Mouse (Mus musculus): ENCODE data around the gene Rfx1. TPM values are rescaled to one million over a fixed set of nuclear protein-coding genes. Genes with fewer than 3 reads are reported as not detected.

Rfx1 gene
- polyA plus RNA-seq, 1 experiment from 2014 or later = 6.8 TPM

DNA sequence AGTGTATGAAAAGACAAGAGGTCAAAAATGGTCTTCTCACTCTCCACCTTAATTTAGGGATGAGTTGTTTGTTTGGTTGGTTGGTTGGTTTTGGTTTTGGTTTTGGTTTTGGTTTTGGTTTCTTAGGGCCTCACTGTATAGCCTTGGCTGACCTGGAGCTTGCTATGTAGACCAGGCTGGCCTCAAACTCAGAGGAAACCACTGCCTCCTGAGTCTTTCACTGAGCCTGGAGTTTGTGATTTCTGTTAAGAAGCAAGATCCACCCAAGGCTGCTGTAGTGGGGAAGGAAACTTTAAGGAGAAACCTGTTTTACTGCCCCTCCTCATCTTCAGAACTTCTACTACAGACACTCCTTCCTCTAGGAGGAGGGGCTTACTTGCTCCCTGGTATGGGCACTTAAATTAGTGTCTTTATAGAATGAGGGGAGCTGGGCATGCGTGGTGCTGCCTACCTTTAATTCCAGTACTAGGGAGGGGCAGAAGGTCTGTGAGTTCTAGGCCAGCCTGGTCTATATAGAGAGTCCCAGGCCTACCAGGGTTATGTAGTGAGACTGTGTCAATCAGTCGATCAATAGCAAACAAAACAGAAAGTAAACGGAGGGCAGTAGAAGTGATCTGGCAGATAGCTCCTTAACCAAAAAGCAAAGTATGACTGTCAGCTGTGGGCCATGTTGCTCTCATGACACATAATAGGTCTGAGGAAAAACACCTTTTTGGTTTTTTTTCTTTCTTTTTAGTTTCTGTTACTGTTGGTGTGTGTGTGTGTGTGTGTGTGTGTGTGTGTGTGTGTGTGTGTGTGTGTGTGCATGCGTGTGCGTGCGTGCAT, 39.8 kb downstream of the Rfx1 start:
- Histone ChIP-seq H3K9me3 (replicated peaks; ENCODE audit: control insufficient read depth, low read length) (no peaks in the 10 kb centered on the region), H3K27me3 (replicated peaks; ENCODE audit: control insufficient read depth, insufficient read depth, low read length) (no peaks in the 10 kb centered on the region), H3K4me1 (ENCODE audit: control insufficient read depth, insufficient read depth, low read length) (peaks cover 14% of the 10 kb centered on the region), H3K4me3 (ENCODE audit: low read depth, low read length) (no peak overlapping the region), H3K36me3 (ENCODE audit: control insufficient read depth, insufficient read depth, low read length) (peaks cover 14% of the 10 kb centered on the region), H3K9ac (ENCODE audit: low read length) (no peak overlapping the region), H3K4me2 (ENCODE audit: low read length) (no peak overlapping the region), H3K27ac (ENCODE audit: low read depth, low read length) (no peak overlapping the region)
- no peak for ATAC-seq
- no peak for DNase-seq (ENCODE audit: low spot score)
- WGBS = 96% methylated on average over 6 of the region's 6 CpGs

DNA sequence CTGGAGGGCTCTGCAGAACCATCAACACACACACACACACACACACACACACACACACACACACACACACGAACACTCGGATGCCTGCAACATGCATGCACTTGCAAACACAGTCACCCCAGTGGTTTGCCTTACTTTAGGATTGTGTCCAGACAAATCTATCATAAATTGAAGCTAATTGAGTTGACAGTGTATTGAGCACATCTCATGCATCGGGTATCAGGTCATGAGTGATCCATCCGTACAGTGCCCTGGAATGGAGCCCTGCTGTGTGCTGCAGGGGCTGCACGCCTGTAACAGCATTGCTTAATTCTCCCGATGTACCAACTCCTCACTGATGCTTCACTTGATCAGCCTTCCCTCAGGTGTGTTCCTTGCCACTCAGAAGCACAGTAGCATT, 49.0 kb downstream of the Rfx1 start:
- 81% methylated on average over 6 of the region's 6 CpGs for WGBS
- no peak for DNase-seq (ENCODE audit: low spot score)

DNA sequence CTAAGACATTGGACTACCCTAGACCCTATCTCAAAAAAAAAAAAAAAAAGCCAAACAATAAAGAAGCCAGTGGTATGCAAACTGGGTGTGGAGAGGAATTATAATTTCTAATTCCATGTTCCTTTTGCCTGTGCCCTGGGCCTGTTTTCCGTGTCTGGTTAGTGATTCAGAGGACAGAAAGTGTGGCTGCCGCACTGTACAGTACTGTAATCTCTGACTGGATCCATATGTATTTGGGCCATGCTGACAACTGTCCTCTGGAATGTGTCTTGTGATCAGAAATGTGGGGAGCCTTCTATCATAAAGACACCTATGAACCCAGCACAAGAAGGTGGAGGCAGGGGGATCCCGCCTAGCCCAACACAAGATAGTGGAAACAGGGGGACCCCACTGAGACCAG, 55.5 kb downstream of the Rfx1 start:
- Histone ChIP-seq H3K9me3 (replicated peaks; ENCODE audit: control insufficient read depth, low read length) (no peaks in the 10 kb centered on the region), H3K9ac (ENCODE audit: low read length) (no peak overlapping the region), H3K4me3 (ENCODE audit: low read depth, low read length) (no peak overlapping the region), H3K4me1 (ENCODE audit: control insufficient read depth, insufficient read depth, low read length) (no peaks in the 10 kb centered on the region), H3K27me3 (replicated peaks; ENCODE audit: control insufficient read depth, insufficient read depth, low read length) (no peaks in the 10 kb centered on the region), H3K27ac (ENCODE audit: low read depth, low read length) (no peak overlapping the region), H3K4me2 (ENCODE audit: low read length) (no peak overlapping the region), H3K36me3 (ENCODE audit: control insufficient read depth, insufficient read depth, low read length) (no peaks in the 10 kb centered on the region)
- DNase-seq (ENCODE audit: low spot score) (no peak), ATAC-seq (no peak)
- 86% methylated on average over 3 of the region's 3 CpGs for WGBS

More for the DNA sequence above, 49.0 kb downstream of the Rfx1 start:
- H3K9ac ChIP-seq (ENCODE audit: low read length) = no peak overlapping the region
- H3K36me3 ChIP-seq (ENCODE audit: control insufficient read depth, insufficient read depth, low read length) = no peaks in the 10 kb centered on the region
- no peaks in the 10 kb centered on the region for H3K27me3 ChIP-seq (replicated peaks; ENCODE audit: control insufficient read depth, insufficient read depth, low read length)
- no peak overlapping the region for H3K4me2 ChIP-seq (ENCODE audit: low read length)
- ATAC-seq = no peak
- H3K9me3 ChIP-seq (replicated peaks; ENCODE audit: control insufficient read depth, low read length) = no peaks in the 10 kb centered on the region
- no peak overlapping the region for H3K27ac ChIP-seq (ENCODE audit: low read depth, low read length)
- no peaks in the 10 kb centered on the region for H3K4me1 ChIP-seq (ENCODE audit: control insufficient read depth, insufficient read depth, low read length)
- no peak overlapping the region for H3K4me3 ChIP-seq (ENCODE audit: low read depth, low read length)

GRCm38 (mm10) chr8:84125656-84126055, 59.0 kb downstream of the Rfx1 start, which contains the start of gene Podnl1:
Gene Podnl1 (plus strand): TSS chr8:84125989.
- Histone ChIP-seq H3K27me3 (replicated peaks; ENCODE audit: control insufficient read depth, insufficient read depth, low read length) (no peaks in the 10 kb centered on the region), H3K36me3 (ENCODE audit: control insufficient read depth, insufficient read depth, low read length) (no peaks in the 10 kb centered on the region), H3K4me2 (ENCODE audit: low read length) (no peak within 1 kb of the TSS), H3K4me3 (ENCODE audit: low read depth, low read length) (no peak within 1 kb of the TSS), H3K9ac (ENCODE audit: low read length) (no peak within 1 kb of the TSS), H3K27ac (ENCODE audit: low read depth, low read length) (no peak within 1 kb of the TSS), H3K9me3 (replicated peaks; ENCODE audit: control insufficient read depth, low read length) (no peaks in the 10 kb centered on the region), H3K4me1 (ENCODE audit: control insufficient read depth, insufficient read depth, low read length) (no peaks in the 10 kb centered on the region)
- DNase-seq (ENCODE audit: low spot score) (no peak), ATAC-seq (no peak)
- WGBS = 72% methylated on average over 8 of the region's 9 CpGs

DNA sequence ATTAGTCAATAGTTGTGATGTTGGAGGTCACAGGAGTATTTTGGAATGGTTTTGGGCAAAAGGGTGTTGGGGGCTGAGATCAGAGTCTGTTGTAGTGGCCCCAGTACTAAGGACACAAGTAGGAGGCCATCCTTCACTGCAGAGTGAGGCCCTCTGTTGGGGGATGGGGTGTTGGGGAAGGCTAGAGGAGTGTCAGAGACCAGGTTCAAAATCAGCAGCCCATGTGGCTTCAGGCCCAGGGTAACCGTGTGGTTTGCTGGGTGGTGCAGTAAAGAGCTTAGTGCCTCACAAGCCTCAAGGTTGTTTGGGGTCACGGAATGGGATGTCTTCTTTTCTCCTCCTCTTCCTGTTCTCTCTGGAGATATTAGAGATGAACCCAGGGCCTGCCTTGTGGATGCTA, 60.1 kb downstream of the Rfx1 start:
- no peaks in the 10 kb centered on the region for H3K27me3 ChIP-seq (replicated peaks; ENCODE audit: control insufficient read depth, insufficient read depth, low read length)
- H3K27ac ChIP-seq (ENCODE audit: low read depth, low read length) = no peak overlapping the region
- H3K4me2 ChIP-seq (ENCODE audit: low read length) = no peak overlapping the region
- H3K4me3 ChIP-seq (ENCODE audit: low read depth, low read length) = no peak overlapping the region
- 0 out of 2 replicates have a peak, but pooled peaks cover 4% of the 10 kb centered on the region for H3K36me3 ChIP-seq (ENCODE audit: control insufficient read depth, insufficient read depth, low read length)
- H3K4me1 ChIP-seq (ENCODE audit: control insufficient read depth, insufficient read depth, low read length) = no peaks in the 10 kb centered on the region
- H3K9ac ChIP-seq (ENCODE audit: low read length) = no peak overlapping the region
- 83% methylated on average over 2 of the region's 2 CpGs for WGBS
- DNase-seq (ENCODE audit: low spot score) (no peak), ATAC-seq (no peak)
- H3K9me3 ChIP-seq (replicated peaks; ENCODE audit: control insufficient read depth, low read length) = no peaks in the 10 kb centered on the region

DNA sequence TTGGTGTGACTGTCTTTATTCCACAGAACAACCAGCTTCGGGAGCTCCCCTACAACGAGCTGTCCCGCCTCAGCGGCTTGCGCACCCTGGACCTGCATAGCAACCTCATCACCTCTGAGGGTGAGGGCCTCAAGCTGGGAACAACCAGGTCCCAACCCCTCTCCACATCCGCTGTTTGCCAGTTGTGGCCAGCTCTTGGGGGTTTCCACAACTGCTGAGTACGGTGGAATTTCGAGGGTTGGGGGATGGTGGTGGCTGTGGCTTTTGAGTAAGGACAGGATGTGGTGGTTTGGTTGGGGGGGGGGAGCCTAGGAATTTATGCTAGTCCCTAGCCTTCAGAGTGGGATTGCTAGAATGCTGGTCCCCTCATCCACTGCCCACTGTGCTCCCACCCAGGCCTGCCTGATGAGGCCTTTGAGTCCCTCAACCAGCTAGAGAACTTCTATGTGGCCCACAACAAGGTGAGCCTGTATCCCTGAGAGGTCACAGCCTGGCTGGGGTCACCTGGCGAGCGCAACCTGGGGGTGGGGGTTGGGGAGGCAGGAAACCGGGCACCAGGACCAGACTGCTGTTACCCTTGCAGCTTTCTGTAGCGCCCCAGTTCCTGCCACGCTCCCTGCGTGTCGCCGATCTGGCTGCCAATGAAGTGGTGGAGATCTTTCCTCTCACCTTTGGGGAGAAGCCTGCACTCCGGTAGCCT, 60.7 kb downstream of the Rfx1 start:
- WGBS = 76% methylated on average over 17 of the region's 17 CpGs
- Histone ChIP-seq H3K9ac (ENCODE audit: low read length) (no peak overlapping the region), H3K27ac (ENCODE audit: low read depth, low read length) (no peak overlapping the region), H3K27me3 (replicated peaks; ENCODE audit: control insufficient read depth, insufficient read depth, low read length) (no peaks in the 10 kb centered on the region), H3K9me3 (replicated peaks; ENCODE audit: control insufficient read depth, low read length) (no peaks in the 10 kb centered on the region), H3K4me2 (ENCODE audit: low read length) (no peak overlapping the region), H3K36me3 (ENCODE audit: control insufficient read depth, insufficient read depth, low read length) (peaks cover 9% of the 10 kb centered on the region; the same call in 1 of the 2 replicates), H3K4me1 (ENCODE audit: control insufficient read depth, insufficient read depth, low read length) (no peaks in the 10 kb centered on the region), H3K4me3 (ENCODE audit: low read depth, low read length) (no peak overlapping the region)
- DNase-seq (ENCODE audit: low spot score) (no peak), ATAC-seq (no peak)

DNA sequence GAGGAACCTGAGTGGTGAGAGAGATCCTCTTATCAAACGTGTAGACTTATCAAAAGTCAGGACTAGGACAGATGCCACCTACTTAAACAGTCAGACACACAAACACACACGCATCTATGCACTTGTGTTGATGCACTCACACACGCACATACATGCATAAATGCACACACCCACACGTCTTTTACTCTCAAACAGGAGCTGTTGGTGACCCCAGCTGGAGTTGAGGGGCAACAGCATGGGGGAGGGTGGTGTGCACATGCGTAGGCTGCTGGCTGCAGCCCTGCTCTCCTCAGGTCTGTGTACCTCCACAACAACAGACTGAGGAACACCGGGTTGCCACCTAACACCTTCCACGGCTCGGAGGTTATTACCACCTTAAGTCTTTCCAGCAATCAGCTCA, 61.6 kb downstream of the Rfx1 start:
- H3K4me2 ChIP-seq (ENCODE audit: low read length) = no peak overlapping the region
- 71% methylated on average over 8 of the region's 8 CpGs for WGBS
- no peaks in the 10 kb centered on the region for H3K27me3 ChIP-seq (replicated peaks; ENCODE audit: control insufficient read depth, insufficient read depth, low read length)
- H3K4me3 ChIP-seq (ENCODE audit: low read depth, low read length) = no peak overlapping the region
- peaks cover 19% of the 10 kb centered on the region for H3K36me3 ChIP-seq (ENCODE audit: control insufficient read depth, insufficient read depth, low read length)
- no peak for DNase-seq (ENCODE audit: low spot score)
- no peak overlapping the region for H3K27ac ChIP-seq (ENCODE audit: low read depth, low read length)
- ATAC-seq = no peak; the same call in 1 of the 2 replicates
- no peaks in the 10 kb centered on the region for H3K9me3 ChIP-seq (replicated peaks; ENCODE audit: control insufficient read depth, low read length)
- no peaks in the 10 kb centered on the region for H3K4me1 ChIP-seq (ENCODE audit: control insufficient read depth, insufficient read depth, low read length)
- H3K9ac ChIP-seq (ENCODE audit: low read length) = no peak overlapping the region

DNA sequence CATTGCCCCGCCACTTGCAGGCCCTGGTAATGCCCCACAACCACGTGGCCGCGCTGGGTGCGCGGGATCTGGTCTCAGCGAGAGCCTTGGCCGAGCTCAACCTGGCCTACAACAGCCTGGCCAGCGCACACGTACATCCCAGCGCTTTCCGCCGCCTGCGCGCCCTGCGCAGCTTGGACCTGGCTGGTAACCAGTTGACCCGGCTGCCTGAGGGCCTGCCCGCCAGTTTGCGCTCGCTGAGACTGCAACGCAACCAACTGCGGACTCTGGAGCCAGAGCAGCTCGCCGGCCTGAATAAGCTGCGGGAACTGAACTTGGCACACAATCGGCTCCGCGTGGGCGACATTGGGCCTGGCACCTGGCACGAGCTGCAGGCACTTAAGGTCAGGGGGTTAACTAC, 64.2 kb downstream of the Rfx1 start:
- Histone ChIP-seq H3K4me2 (ENCODE audit: low read length) (no peak overlapping the region), H3K4me1 (ENCODE audit: control insufficient read depth, insufficient read depth, low read length) (no peaks in the 10 kb centered on the region), H3K9ac (ENCODE audit: low read length) (peak overlapping the region; percentile 46; the same call in 1 of the 2 replicates), H3K4me3 (ENCODE audit: low read depth, low read length) (no peak overlapping the region), H3K27ac (ENCODE audit: low read depth, low read length) (no peak overlapping the region), H3K36me3 (ENCODE audit: control insufficient read depth, insufficient read depth, low read length) (peaks cover 44% of the 10 kb centered on the region), H3K27me3 (replicated peaks; ENCODE audit: control insufficient read depth, insufficient read depth, low read length) (no peaks in the 10 kb centered on the region), H3K9me3 (replicated peaks; ENCODE audit: control insufficient read depth, low read length) (no peaks in the 10 kb centered on the region)
- no peak for ATAC-seq
- 49% methylated on average over 30 of the region's 30 CpGs for WGBS
- DNase-seq (ENCODE audit: low spot score) = no peak

DNA sequence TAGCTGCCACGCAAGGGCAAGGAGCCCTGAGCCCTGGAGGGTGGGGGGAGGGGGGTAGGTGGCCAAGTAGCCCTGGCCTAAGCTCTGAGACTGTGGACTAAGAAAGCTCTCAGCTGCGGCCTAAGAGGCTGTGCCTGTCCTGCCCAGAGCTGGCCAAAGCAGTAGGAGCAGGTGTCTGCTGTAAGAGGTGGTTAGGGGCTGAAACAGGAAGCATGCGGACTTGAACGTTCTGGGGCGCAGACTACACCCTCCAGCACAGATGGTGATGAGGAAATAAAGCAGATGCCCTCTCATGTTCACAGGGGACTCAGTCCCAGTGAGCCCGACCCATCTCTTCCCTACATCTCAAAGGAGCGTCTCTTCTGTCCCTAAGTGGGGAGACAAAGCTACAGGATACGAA, 65.6 kb downstream of the Rfx1 start:
- Histone ChIP-seq H3K27me3 (replicated peaks; ENCODE audit: control insufficient read depth, insufficient read depth, low read length) (no peaks in the 10 kb centered on the region), H3K4me2 (ENCODE audit: low read length) (no peak overlapping the region), H3K4me3 (ENCODE audit: low read depth, low read length) (no peak overlapping the region), H3K4me1 (ENCODE audit: control insufficient read depth, insufficient read depth, low read length) (no peaks in the 10 kb centered on the region), H3K27ac (ENCODE audit: low read depth, low read length) (no peak overlapping the region), H3K9me3 (replicated peaks; ENCODE audit: control insufficient read depth, low read length) (no peaks in the 10 kb centered on the region), H3K9ac (ENCODE audit: low read length) (no peak overlapping the region), H3K36me3 (ENCODE audit: control insufficient read depth, insufficient read depth, low read length) (peaks cover 58% of the 10 kb centered on the region)
- DNase-seq (ENCODE audit: low spot score) (no peak), ATAC-seq (no peak)
- 88% methylated on average over 8 of the region's 8 CpGs for WGBS
